Mouse (Mus musculus) limb, embryonic 11.5 days (tissue): ENCODE data around the gene Ovol2. TPM values are rescaled to one million over a fixed set of nuclear protein-coding genes. Genes with fewer than 3 reads are reported as not detected.

Source experiments
- ATAC-seq: fragments of 200-750 bp; cut with Nextera tagmentation; 2 replicates; pipeline ENCODE4 v1.8.0; 2017; ENCODE audit warnings: low read depth; ENCODE audit not compliant: insufficient number of reproducible peaks, low FRiP score, low TSS enrichment
- DNase-seq: peaks from one replicate; pipeline ENCODE4 v3.0.0-alpha.2; 2015; ENCODE audit warnings: low spot score
- H3K27ac ChIP-seq: fragments of 300-500 bp; sonication (generic); replicated peaks from 2 replicates; pipeline ENCODE4 v1.5.1; 2014; ENCODE audit warnings: low read depth, mild to moderate bottlenecking, low read length
- H3K27me3 ChIP-seq: fragments of 300-500 bp; sonication (generic); 2 replicates; pipeline ENCODE4 v1.6.1; 2014; ENCODE audit warnings: mild to moderate bottlenecking, low read length, mixed read lengths; ENCODE audit not compliant: control insufficient read depth, insufficient read depth
- H3K36me3 ChIP-seq: fragments of 300-500 bp; sonication (generic); 2 replicates; pipeline ENCODE4 v1.6.1; 2014; ENCODE audit warnings: mild to moderate bottlenecking, low read length, moderate library complexity, mixed read lengths; ENCODE audit not compliant: control insufficient read depth, insufficient read depth
- H3K4me1 ChIP-seq: fragments of 300-500 bp; sonication (generic); 2 replicates; pipeline ENCODE4 v1.6.1; 2014; ENCODE audit warnings: low read length, mixed read lengths; ENCODE audit not compliant: control insufficient read depth, insufficient read depth
- H3K4me2 ChIP-seq: fragments of 300-500 bp; sonication (generic); 2 replicates; pipeline ENCODE4 v1.6.1; 2014; ENCODE audit warnings: low read depth, mild to moderate bottlenecking, moderate library complexity; ENCODE audit not compliant: severe bottlenecking
- H3K4me3 ChIP-seq: fragments of 300-500 bp; sonication (generic); 2 replicates; pipeline ENCODE4 v1.5.1; 2014; ENCODE audit warnings: low read depth, low read length
- H3K9ac ChIP-seq: fragments of 300-500 bp; sonication (generic); 2 replicates; pipeline ENCODE4 v1.6.1; 2014; ENCODE audit warnings: mild to moderate bottlenecking, low read length
- H3K9me3 ChIP-seq: fragments of 300-500 bp; sonication (generic); 2 replicates; pipeline ENCODE4 v1.6.1; 2016; ENCODE audit warnings: low read length; ENCODE audit not compliant: control insufficient read depth
- WGBS: fragments of 180-500 bp; shearing (Covaris S2); extraction: QIAGEN DNeasy Blood & Tissue Kit; methylation state at CpG from one replicate; pipeline ENCODE4 v1.1.7; 2014; 5-methylcytosine and 5-hydroxymethylcytosine counted together
- polyA plus RNA-seq: library from polyadenylated mRNA; unstranded; fragments of >200 nt; fragmentation: Nextera tagmentation; extraction: Ambion mirVana; gene quantifications from 2 replicates; pipeline ENCODE4 v1.2.1, GENCODE M21; 2014

Gene Ovol2
- polyA plus RNA-seq, 1 experiment from 2014 or later: 0.53 TPM

- Histone ChIP-seq H3K4me3 (peak overlapping the region; percentile 96), H3K4me2 (peak overlapping the region; percentile 61), H3K27ac (no peak overlapping the region), H3K27me3 (no peaks in the 10 kb centered on the region), H3K36me3 (no peaks in the 10 kb centered on the region), H3K4me1 (no peaks in the 10 kb centered on the region; the same call in 1 of the 2 replicates), H3K9ac (peak overlapping the region; percentile 99; the same call in 1 of the 2 replicates), H3K9me3 (no peaks in the 10 kb centered on the region)
- ATAC-seq (no peak), DNase-seq (no peak)
- 6% methylated on average over 6 of the region's 6 CpGs for WGBS
Observed at GRCm38 (mm10) chr2:144268446-144269305, 63.3 kb downstream of the Ovol2 start.

- no peaks in the 10 kb centered on the region for H3K9me3 ChIP-seq
- H3K27ac ChIP-seq: no peak overlapping the region
- ATAC-seq: no peak
- H3K4me2 ChIP-seq: peak overlapping the region; percentile 61; the same call in 1 of the 2 replicates
- no peak for DNase-seq
- H3K4me1 ChIP-seq: no peaks in the 10 kb centered on the region; the same call in 1 of the 2 replicates
- no peak overlapping the region for H3K4me3 ChIP-seq
- no peaks in the 10 kb centered on the region for H3K36me3 ChIP-seq
- WGBS: 44% methylated on average over 1 of the region's 1 CpGs
- H3K9ac ChIP-seq: no peak overlapping the region
- H3K27me3 ChIP-seq: no peaks in the 10 kb centered on the region
Observed at GRCm38 (mm10) chr2:144267731-144268015, 64.3 kb downstream of the Ovol2 start.

- no peak for ATAC-seq
- H3K4me3 ChIP-seq: no peak overlapping the region
- no peak for DNase-seq
- H3K9me3 ChIP-seq: no peaks in the 10 kb centered on the region
- no peaks in the 10 kb centered on the region; the same call in 1 of the 2 replicates for H3K4me1 ChIP-seq
- 50% methylated on average over 5 of the region's 5 CpGs for WGBS
- H3K9ac ChIP-seq: no peak overlapping the region
- no peaks in the 10 kb centered on the region for H3K36me3 ChIP-seq
- H3K4me2 ChIP-seq: no peak overlapping the region
- H3K27ac ChIP-seq: no peak overlapping the region
- no peaks in the 10 kb centered on the region for H3K27me3 ChIP-seq
Observed at GRCm38 (mm10) chr2:144267004-144267730, 64.8 kb downstream of the Ovol2 start.

GRCm38 (mm10) chr2:144265916-144266683 lies 65.8 kb downstream of the Ovol2 start:
- no peak overlapping the region for H3K4me2 ChIP-seq
- no peaks in the 10 kb centered on the region for H3K36me3 ChIP-seq
- no peaks in the 10 kb centered on the region for H3K27me3 ChIP-seq
- no peak for DNase-seq
- no peaks in the 10 kb centered on the region for H3K9me3 ChIP-seq
- H3K4me3 ChIP-seq: no peak overlapping the region
- no peaks in the 10 kb centered on the region; the same call in 1 of the 2 replicates for H3K4me1 ChIP-seq
- ATAC-seq: no peak
- H3K27ac ChIP-seq: no peak overlapping the region
- WGBS: 66% methylated on average over 4 of the region's 4 CpGs
- H3K9ac ChIP-seq: no peak overlapping the region

- Histone ChIP-seq H3K27ac (no peak overlapping the region), H3K4me2 (no peak overlapping the region), H3K9ac (no peak overlapping the region), H3K9me3 (no peaks in the 10 kb centered on the region), H3K27me3 (no peaks in the 10 kb centered on the region), H3K4me3 (no peak overlapping the region), H3K36me3 (no peaks in the 10 kb centered on the region), H3K4me1 (no peaks in the 10 kb centered on the region; the same call in 1 of the 2 replicates)
- no peak for DNase-seq
- WGBS: 81% methylated on average over 3 of the region's 3 CpGs
- ATAC-seq: no peak
Observed at GRCm38 (mm10) chr2:144265120-144265488, 66.8 kb downstream of the Ovol2 start.

GRCm38 (mm10) chr2:144264398-144265119 lies 67.4 kb downstream of the Ovol2 start:
- H3K4me2 ChIP-seq: no peak overlapping the region
- no peak overlapping the region for H3K27ac ChIP-seq
- H3K9me3 ChIP-seq: no peaks in the 10 kb centered on the region
- H3K9ac ChIP-seq: no peak overlapping the region
- no peak overlapping the region for H3K4me3 ChIP-seq
- 0 out of 2 replicates have a peak, but pooled peaks cover 3% of the 10 kb centered on the region for H3K36me3 ChIP-seq
- ATAC-seq: no peak
- H3K4me1 ChIP-seq: no peaks in the 10 kb centered on the region; the same call in 1 of the 2 replicates
- no peaks in the 10 kb centered on the region for H3K27me3 ChIP-seq
- DNase-seq: no peak
- WGBS: 81% methylated on average over 5 of the region's 5 CpGs

GRCm38 (mm10) chr2:144262837-144263236 lies 69.1 kb downstream of the Ovol2 start:
- no peaks in the 10 kb centered on the region for H3K9me3 ChIP-seq
- ATAC-seq (no peak), DNase-seq (no peak)
- no peak overlapping the region for H3K4me2 ChIP-seq
- no peaks in the 10 kb centered on the region; the same call in 1 of the 2 replicates for H3K4me1 ChIP-seq
- peaks cover 11% of the 10 kb centered on the region; the same call in 1 of the 2 replicates for H3K36me3 ChIP-seq
- H3K4me3 ChIP-seq: no peak overlapping the region
- no peak overlapping the region for H3K27ac ChIP-seq
- no peaks in the 10 kb centered on the region for H3K27me3 ChIP-seq
- 89% methylated on average over 2 of the region's 2 CpGs for WGBS
- H3K9ac ChIP-seq: no peak overlapping the region
